Mouse (Mus musculus): ENCODE results near the gene Fam171a1.

DNA sequence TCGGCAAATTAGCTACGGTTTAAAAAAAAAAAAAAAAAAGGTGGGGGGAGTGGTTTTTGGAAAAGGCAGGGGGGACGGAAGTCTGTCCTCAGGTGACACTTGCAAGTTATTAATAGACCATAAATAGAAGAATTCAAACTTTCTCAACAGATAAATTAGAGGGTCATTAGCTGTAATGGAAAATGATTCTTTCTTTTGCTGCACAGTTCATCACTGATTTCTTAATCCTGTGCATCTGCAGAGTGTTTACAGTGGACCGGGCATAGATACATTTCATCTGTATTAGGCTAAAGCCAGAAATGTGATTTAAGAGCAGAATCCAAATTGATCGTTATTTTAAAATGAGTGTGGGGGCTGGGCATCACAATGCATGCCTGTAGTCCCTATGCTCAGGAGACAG, 36.3 kb downstream of the Fam171a1 start:
- TF ChIP-seq CTCF (IDR thresholded peaks at IDR 0.05; ENCODE audit: control insufficient read depth, insufficient read depth, low read length) (no peak), POLR2A (IDR thresholded peaks at IDR 0.05; ENCODE audit: borderline replicate concordance, control insufficient read depth, low read depth, low read length) (no peak)

All from bone marrow, adult 2 months (tissue).